Mouse (Mus musculus): ENCODE measurements around the gene Fndc7.

Fndc7 gene

DNA sequence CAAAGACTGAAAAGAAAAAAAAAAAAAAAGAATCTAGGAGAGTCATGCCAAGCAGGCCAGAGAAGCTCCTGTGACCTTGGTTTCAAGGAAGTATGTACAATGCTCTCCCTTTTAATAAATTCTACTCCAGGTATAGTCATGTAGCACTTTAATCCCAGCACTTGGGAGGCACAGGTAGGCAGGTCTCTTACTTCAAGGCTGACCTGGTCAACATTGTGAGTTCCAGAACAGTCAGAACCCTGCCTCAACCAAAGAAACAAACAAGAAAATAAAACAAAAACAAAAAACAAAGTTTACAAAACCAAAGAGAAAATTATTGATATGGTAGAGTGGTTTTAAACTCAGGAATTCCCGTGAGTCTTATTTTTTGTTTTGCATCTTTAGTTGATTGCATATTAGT is at the start of gene Fndc7:
TSS of gene Fndc7 (minus strand) at position 101 of the 400 bp plus-strand sequence.
- no peak for DNase-seq (ENCODE audit: low read depth, low spot score)

DNA sequence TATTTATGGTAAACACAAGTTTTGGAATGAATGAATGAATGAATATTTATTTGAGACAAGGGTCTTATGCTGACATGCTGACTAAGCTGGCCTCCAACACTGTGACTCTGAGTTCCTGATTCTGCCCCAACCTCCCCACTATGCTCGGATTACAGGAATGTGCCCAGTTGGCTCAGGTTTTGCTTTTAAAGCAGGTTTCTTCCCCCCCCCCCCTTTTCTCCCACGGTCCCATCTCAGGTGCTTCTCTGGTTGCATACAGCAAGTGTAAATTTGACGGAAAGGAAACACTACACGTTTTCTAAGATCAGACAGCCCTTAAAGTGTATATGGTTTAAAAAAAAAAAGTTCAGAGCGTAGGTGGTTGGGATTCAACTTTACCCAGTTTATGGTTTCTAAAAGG is 49.8 kb upstream of the Fndc7 start, which contains the start of gene Henmt1:
TSS of gene Henmt1 (plus strand) at position 301 of the 400 bp plus-strand sequence.
- DNase-seq (ENCODE audit: low read depth, low spot score): no peak

DNA sequence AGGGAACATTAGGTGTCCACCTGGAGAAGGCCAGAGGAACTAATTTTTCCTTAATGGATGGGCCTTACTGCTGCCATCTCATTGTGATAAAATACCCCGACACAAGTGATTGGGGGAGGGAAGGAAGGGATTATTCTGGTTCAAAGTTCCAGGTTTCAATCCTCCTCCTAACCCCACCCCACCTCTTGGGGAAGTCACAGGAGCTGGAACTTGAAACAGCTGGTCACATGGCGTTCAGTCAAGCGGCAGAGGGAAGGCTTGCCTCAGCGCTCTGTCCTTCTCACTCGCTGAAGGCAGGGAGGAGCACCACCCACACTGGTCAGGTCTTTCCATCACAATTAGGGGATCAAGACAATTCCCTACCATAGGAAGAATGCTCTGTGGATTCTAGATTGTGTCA is 48.9 kb upstream of the Fndc7 start:
- no peak for DNase-seq (ENCODE audit: low read depth, low spot score)

DNA sequence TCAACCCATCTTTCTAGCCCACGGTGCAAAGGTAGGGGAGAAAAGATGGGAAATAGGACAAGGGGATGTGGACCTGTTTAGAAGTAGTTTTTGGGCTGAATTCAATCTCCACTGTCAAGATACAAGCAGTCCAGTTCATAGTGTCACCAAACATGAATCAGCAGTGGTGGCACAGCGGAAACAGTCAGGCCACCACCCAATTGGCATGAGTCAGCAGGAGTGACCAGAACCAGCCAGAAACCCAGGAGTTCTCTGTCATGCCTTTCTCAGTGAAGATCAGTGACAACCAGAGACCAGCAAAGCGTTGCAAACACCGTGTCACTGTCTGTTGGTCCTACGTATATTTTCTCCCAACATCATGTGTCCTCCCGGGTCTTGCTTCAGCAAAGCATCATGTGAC is 43.7 kb upstream of the Fndc7 start:
- DNase-seq (ENCODE audit: low read depth, low spot score): no peak

- DNase-seq (ENCODE audit: low read depth, low spot score): no peak
Observed at GRCm38 (mm10) chr3:108926308-108926707, 36.5 kb upstream of the Fndc7 start.

DNA sequence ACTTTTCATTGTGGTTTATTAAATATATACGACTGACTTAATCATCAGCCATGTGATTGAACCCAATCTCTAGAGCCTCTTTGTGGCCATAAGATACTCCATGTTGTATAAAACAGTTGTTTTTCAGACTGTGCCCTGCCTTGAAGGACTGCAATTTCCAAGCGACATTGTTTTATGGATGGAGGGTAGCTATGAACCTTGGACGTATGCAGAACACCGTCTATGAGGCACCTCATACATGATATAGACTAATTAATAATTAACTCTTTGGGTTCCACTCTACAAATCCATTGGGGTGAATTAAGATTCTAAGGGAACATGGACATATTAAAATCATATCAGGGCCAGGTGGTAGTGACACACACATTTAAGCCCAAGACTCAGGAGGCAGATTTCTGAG is 35.9 kb upstream of the Fndc7 start:
- DNase-seq (ENCODE audit: low read depth, low spot score): no peak

DNA sequence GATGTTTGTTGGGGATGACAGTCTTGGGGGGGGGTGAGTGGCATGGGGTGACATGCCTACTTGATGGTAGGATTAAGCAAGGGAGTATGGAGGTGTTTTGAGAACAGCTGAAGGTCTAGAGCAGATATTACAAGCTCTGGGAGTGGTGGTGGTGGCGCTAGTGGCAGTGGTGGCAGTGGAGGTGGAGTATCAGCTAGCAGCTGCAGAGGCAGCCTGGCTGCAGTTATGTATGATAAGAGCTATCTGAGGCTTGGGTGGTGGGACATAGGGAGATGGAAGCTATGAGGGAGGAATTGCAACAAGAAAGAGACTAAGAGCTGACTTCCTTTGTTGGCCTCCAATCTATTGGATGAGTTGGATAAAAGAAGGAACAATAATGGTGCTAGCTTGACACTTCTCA is 32.0 kb upstream of the Fndc7 start:
- no peak for DNase-seq (ENCODE audit: low read depth, low spot score)

DNA sequence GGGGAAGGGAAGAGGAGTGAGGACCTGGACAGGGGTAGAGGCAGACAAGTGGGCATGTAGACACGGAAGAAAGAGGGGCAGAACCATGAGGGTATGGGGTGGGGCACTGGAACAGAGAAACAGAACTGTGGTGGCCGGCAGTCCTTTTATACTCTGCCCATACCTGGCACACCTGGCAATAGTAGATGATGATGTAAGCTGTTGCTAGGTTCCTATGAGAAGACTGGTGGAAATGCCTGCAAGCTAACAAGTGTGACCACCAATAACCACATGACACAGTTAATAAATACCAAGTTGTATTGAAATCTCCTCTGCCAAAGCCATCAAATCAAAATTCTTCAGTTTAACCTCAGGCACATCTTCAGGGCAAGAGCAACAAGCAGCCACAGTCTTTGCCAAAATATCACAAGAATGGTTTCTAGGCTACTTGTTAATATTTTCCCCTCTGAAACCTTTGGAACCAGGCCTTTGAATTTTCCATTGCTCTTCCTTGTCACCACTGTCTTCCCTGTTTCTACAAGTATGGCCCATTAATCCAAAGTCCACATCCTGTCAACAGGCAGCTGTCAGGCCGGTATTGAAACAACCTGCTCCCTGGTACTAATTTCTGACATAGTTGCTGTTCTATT is 30.7 kb upstream of the Fndc7 start:
- DNase-seq (ENCODE audit: low read depth, low spot score): no peak

GRCm38 (mm10) chr3:108918852-108919251 is 29.0 kb upstream of the Fndc7 start:
- DNase-seq (ENCODE audit: low read depth, low spot score): no peak

- no peak for DNase-seq (ENCODE audit: low read depth, low spot score)
Observed at GRCm38 (mm10) chr3:108917986-108918385, 28.2 kb upstream of the Fndc7 start.

DNA sequence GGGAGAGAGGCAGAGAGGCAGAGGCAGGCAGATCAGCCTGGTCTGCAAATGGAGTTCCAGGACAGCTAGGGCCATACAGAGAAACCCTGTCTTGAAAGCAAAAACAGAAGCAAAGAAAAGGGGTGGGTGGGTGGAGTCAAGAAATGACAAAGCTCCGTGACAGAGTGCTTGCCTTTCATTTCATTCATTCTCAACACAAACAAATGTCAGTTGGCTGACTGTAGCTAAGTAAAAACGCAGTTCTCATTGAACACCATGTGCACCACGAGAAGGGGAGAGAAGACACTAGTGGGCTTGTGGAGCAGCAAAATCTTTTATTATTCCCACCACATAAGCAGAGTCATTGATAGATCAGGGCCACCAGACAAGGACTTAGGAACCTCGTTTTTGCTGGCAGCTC is 27.0 kb upstream of the Fndc7 start:
- no peak for DNase-seq (ENCODE audit: low read depth, low spot score)

- no peak for DNase-seq (ENCODE audit: low read depth, low spot score)
Observed at GRCm38 (mm10) chr3:108915999-108916398, 26.2 kb upstream of the Fndc7 start.

DNA sequence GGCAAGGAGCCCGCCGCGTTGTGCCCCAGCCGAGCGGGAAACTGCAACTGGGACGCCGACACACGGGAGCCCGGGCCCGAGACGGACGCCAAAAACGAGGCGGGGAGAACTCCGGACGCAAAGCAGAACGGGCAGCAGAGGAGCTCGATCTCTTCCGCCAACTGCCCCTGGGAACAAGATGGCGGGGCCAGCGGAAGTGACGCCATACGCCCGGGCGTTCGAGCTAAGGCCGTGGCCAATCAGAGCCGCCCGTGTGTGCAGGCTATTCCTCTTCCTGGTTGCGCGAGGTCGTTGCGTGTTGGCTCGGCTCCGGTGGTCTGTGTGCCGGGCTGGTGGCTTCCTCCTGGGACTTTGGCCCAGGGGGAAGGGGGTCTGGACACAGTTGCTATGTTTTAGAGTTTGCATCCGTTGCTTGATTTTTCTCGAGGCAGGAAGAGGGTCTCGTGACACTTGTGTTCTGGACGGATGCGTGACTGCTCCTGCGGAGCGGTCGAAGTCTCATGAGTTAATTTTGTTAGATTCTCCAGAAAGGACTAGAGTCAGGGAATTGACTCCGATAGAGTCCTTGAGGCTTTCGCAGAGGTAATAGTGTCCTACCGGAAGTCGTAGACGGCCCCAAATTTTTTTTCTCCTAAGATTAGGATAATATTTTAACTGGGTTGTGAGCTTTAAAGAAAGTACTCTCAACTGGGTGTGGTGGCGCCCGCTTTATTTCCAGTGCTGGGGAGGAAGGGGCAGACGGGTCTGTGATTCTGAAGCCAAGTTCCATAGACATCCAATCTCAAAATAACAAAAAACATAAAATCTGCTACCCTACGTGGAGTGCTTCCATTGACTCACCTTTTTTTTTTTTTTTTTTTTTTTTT is 22.0 kb upstream of the Fndc7 start, which contains the start of gene Prpf38b:
TSS of gene Prpf38b (minus strand) at position 180 of the 866 bp plus-strand sequence.
- peak; percentile 97 for DNase-seq (ENCODE audit: low read depth, low spot score)

DNA sequence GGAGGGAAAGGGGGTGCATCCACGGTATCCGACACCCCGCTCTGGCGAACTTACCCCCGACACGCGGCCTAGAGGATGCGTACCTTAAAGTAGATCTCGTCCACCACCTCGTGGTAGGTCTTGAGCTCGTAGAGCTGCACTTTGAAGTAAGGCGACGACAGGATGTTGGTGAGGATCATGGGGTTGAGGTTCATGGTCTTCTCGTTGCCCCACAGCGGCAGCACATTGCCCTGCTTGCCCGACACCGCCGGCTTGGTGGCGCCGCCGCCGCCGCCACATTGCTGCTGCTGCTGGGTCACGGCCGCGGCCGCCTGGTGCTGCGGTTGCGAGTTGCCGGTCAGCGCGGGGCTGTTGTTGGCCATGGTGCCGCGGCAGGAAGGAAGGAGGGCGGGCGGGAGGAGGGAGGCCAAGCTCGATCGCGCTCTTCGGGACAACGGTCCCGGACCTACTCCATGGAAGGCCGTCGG is 21.3 kb upstream of the Fndc7 start:
- DNase-seq (ENCODE audit: low read depth, low spot score): peak; percentile 67

GRCm38 (mm10) chr3:108910303-108911080 is 20.7 kb upstream of the Fndc7 start:
- DNase-seq (ENCODE audit: low read depth, low spot score): no peak

DNA sequence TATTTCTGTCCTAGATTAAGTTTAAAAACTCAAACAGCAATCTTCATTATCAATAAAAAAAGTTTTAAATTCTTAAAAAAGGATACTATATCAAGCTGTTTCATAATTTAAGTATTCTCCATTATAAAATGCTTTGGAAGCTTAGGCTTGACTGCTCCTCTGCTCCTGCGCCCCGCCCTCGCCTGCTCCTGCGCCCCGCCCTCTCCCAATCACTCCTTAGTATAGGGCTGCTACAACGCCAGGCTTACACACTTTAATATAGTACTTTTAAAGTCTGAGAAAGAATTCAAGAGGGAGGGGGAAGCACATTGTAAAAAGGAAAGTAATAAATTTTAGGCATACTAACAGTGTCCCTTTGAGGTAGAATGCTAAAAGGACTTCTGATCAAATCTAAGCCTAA is 13.1 kb upstream of the Fndc7 start:
- no peak for DNase-seq (ENCODE audit: low read depth, low spot score)

DNA sequence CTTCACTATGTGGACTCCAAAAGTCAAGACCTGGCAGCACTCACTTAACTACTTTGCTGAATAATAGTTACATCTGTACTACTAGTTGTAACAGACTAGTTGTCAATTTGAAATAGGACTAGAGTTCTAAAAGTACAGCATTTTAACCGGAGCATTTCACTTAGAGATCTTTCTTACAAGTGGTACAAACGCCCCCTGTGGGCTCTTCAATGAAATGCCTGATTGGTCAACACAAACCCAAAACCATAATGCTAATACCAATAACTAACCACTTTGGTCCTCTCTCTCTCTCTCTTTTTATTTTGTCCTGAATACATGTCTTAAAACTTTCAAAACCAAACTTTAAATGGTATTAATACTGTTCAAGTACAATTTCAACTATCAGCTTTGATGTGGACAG is 12.2 kb upstream of the Fndc7 start:
- no peak for DNase-seq (ENCODE audit: low read depth, low spot score)

- no peak for DNase-seq (ENCODE audit: low read depth, low spot score)
Observed at GRCm38 (mm10) chr3:108900681-108901080, 10.9 kb upstream of the Fndc7 start.

DNA sequence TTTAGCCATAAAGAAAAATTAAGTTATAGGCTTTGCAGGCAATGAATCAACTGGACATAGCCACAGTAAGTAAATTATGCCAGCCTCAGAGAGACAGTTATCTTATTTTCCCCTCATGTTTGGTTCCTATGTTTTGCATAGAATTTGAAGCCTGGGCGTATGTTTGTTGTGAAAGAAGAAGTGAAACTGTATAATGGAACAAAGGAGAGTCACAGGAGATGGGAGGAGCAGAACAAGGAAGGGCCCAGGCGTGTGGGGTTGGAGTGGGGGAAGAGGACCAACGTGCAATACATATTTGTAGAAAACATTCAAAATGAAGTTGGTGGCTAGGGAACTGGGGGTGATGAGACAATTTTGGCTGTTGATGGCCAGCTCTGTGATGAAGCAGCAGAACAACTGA is 10.3 kb upstream of the Fndc7 start:
- DNase-seq (ENCODE audit: low read depth, low spot score): no peak

GRCm38 (mm10) chr3:108898640-108899039 is 8.8 kb upstream of the Fndc7 start:
- DNase-seq (ENCODE audit: low read depth, low spot score): no peak

GRCm38 (mm10) chr3:108892914-108893313 is 3.1 kb upstream of the Fndc7 start:
- no peak for DNase-seq (ENCODE audit: low read depth, low spot score)

- no peak for DNase-seq (ENCODE audit: low read depth, low spot score)
Observed at GRCm38 (mm10) chr3:108892080-108892479, 2.3 kb upstream of the Fndc7 start.

All from mesoderm, embryonic 11.5 days (tissue).